Mouse (Mus musculus) lung, adult 2 months (tissue): ENCODE results near the gene Cdr2l.

Experiments
- CTCF ChIP-seq: fragments of 200-500 bp; IDR thresholded peaks from 2 replicates; pipeline ENCODE4 v1.5.1; 2011; ENCODE audit warnings: mild to moderate bottlenecking, low read length, control low read depth; ENCODE audit not compliant: insufficient read depth
- POLR2A ChIP-seq: fragments of 200-500 bp; IDR thresholded peaks from 2 replicates; pipeline ENCODE4 v1.6.1; 2011; ENCODE audit warnings: low read depth, mild to moderate bottlenecking, control low read depth, low read length, borderline replicate concordance; ENCODE audit errors: extremely low read depth

- TF ChIP-seq CTCF (no peak), POLR2A (no peak)
These were observed 5.0 kb upstream of the Cdr2l start for GRCm38 (mm10) chr11:115376722-115377121.
